Mouse (Mus musculus) CH12.LX (cell line): ENCODE measurements at regions not wholly inside any gene's neighbourhood (a gene's known extent, or its start where the extent isn't known, plus 50 kb on each side); places are given as distances from the start of the nearest gene placed in this dataset.

Source experiments
- DNase-seq: peaks from one replicate; pipeline ENCODE4 v3.0.0-alpha.2; 2013; ENCODE audit errors: extremely low read depth
- H3K27ac ChIP-seq: 2 replicates; pipeline ENCODE4 v1.5.1; 2012; ENCODE audit warnings: low read depth, mild to moderate bottlenecking, control low read depth, moderate library complexity; ENCODE audit not compliant: insufficient read depth
- H3K27me3 ChIP-seq: replicated peaks from 2 replicates; pipeline ENCODE3; 2012; ENCODE audit warnings: inconsistent platforms
- H3K36me3 ChIP-seq, 2 experiments: replicated peaks in 1 of 2; 2 replicates each; pipeline versions ENCODE3 to v1.6.1; 2012; ENCODE audit warnings: inconsistent platforms in 1 of 2, low read length in 1 of 2, mild to moderate bottlenecking in 1 of 2, mixed read lengths in 1 of 2, moderate library complexity in 1 of 2; ENCODE audit not compliant: control insufficient read depth in 1 of 2, insufficient read depth in 1 of 2
- H3K4me1 ChIP-seq, 2 experiments: 2 replicates each; pipeline ENCODE4 v1.6.1; 2012; ENCODE audit warnings: inconsistent platforms in 1 of 2, moderate library complexity in 1 of 2; ENCODE audit not compliant: insufficient read depth in 2 of 2, control insufficient read depth in 1 of 2
- H3K4me2 ChIP-seq: 2 replicates; pipeline ENCODE4 v1.6.1; 2012; ENCODE audit warnings: low read depth, mild to moderate bottlenecking, control low read depth; ENCODE audit not compliant: poor library complexity, insufficient read depth, severe bottlenecking
- H3K4me3 ChIP-seq, 3 experiments: fragments of 150-350 bp in 1 of 3; sonication (generic) in 1 of 3; replicated peaks in 1 of 3; 2 replicates each; pipeline versions ENCODE3 to v1.5.1; 2011 to 2012; ENCODE audit warnings: low read depth in 2 of 3, low read length in 2 of 3, mild to moderate bottlenecking in 2 of 3, moderate library complexity in 2 of 3, control low read depth in 1 of 3, improper control_type of control experiment in 1 of 3, inconsistent platforms in 1 of 3, mixed read lengths in 1 of 3; ENCODE audit not compliant: poor library complexity in 1 of 3
- H3K79me2 ChIP-seq: replicated peaks from 2 replicates; pipeline ENCODE4 v1.6.1; 2012; ENCODE audit warnings: mild to moderate bottlenecking, moderate library complexity; ENCODE audit not compliant: control insufficient read depth, poor library complexity, insufficient read depth, severe bottlenecking; ENCODE audit errors: extremely low read depth
- H3K9ac ChIP-seq: 2 replicates; pipeline ENCODE4 v1.6.1; 2012; ENCODE audit warnings: low read depth, mild to moderate bottlenecking, control low read depth, moderate library complexity; ENCODE audit not compliant: insufficient read depth
- H3K9me3 ChIP-seq: replicated peaks from 2 replicates; pipeline ENCODE3; 2012; ENCODE audit warnings: low read length, inconsistent platforms, mixed read lengths
- CHD1 ChIP-seq: IDR thresholded peaks from 2 replicates; pipeline ENCODE4 v1.6.1; 2012; ENCODE audit warnings: low read depth, low read length, improper control_type of control experiment, inconsistent platforms
- CHD2 ChIP-seq: IDR thresholded peaks from 2 replicates; pipeline ENCODE4 v1.6.1; 2011; ENCODE audit warnings: low read length, improper control_type of control experiment
- E2F4 ChIP-seq: IDR thresholded peaks from 2 replicates; pipeline ENCODE4 v1.6.1; 2011; ENCODE audit warnings: low read depth, low read length, improper control_type of control experiment; ENCODE audit not compliant: insufficient replicate concordance
- EP300 ChIP-seq: IDR thresholded peaks from 2 replicates; pipeline ENCODE4 v1.6.1; 2011; ENCODE audit warnings: low read length, improper control_type of control experiment
- ETS1 ChIP-seq: conservative IDR thresholded peaks from 2 replicates; pipeline ENCODE4 v1.6.1; 2012; ENCODE audit warnings: low read depth, mild to moderate bottlenecking, inconsistent platforms, low read length, improper control_type of control experiment, moderate library complexity
- GABPA ChIP-seq: IDR thresholded peaks from 2 replicates; pipeline ENCODE4 v1.6.1; 2012; ENCODE audit warnings: low read depth, low read length, improper control_type of control experiment, inconsistent platforms; ENCODE audit not compliant: insufficient replicate concordance
- KAT2A ChIP-seq: IDR thresholded peaks from 2 replicates; pipeline ENCODE4 v1.6.1; 2012; ENCODE audit warnings: low read length, improper control_type of control experiment, inconsistent platforms; ENCODE audit not compliant: insufficient replicate concordance
- MAZ ChIP-seq: IDR thresholded peaks from 2 replicates; pipeline ENCODE4 v1.6.1; 2012; ENCODE audit warnings: low read depth, mild to moderate bottlenecking, inconsistent platforms, low read length, improper control_type of control experiment, moderate library complexity
- MEF2A ChIP-seq: IDR thresholded peaks from 2 replicates; pipeline ENCODE4 v1.6.1; 2014; ENCODE audit warnings: low read depth, mild to moderate bottlenecking, inconsistent platforms, low read length, improper control_type of control experiment, borderline replicate concordance
- NELFE ChIP-seq: IDR thresholded peaks from 2 replicates; pipeline ENCODE4 v1.6.1; 2011; ENCODE audit warnings: low read depth, low read length, improper control_type of control experiment
- RAD21 ChIP-seq: IDR thresholded peaks from 2 replicates; pipeline ENCODE4 v1.6.1; 2011; ENCODE audit warnings: low read depth, mild to moderate bottlenecking, low read length, improper control_type of control experiment, moderate library complexity
- SMC3 ChIP-seq: IDR thresholded peaks from 2 replicates; pipeline ENCODE4 v1.6.1; 2011; ENCODE audit warnings: low read depth, low read length, improper control_type of control experiment
- TBP ChIP-seq: conservative IDR thresholded peaks from 2 replicates; pipeline ENCODE4 v1.6.1; 2011; ENCODE audit warnings: low read depth, low read length, improper control_type of control experiment
- TCF12 ChIP-seq: IDR thresholded peaks from 2 replicates; pipeline ENCODE4 v1.6.1; 2014; ENCODE audit warnings: low read depth, mild to moderate bottlenecking, inconsistent platforms, low read length, improper control_type of control experiment
- UBTF ChIP-seq: IDR thresholded peaks from 2 replicates; pipeline ENCODE4 v1.6.1; 2012; ENCODE audit warnings: low read depth, mild to moderate bottlenecking, inconsistent platforms, low read length, improper control_type of control experiment, moderate library complexity
- USF1 ChIP-seq: IDR thresholded peaks from 2 replicates; pipeline ENCODE4 v1.6.1; 2014; ENCODE audit warnings: low read depth, mild to moderate bottlenecking, inconsistent platforms, low read length, improper control_type of control experiment
- USF2 ChIP-seq: conservative IDR thresholded peaks from 2 replicates; pipeline ENCODE4 v1.6.1; 2011; ENCODE audit warnings: low read depth, low read length, improper control_type of control experiment
- ZKSCAN1 ChIP-seq: IDR thresholded peaks from 2 replicates; pipeline ENCODE4 v1.6.1; 2012; ENCODE audit warnings: low read depth, inconsistent platforms, low read length, improper control_type of control experiment, borderline replicate concordance
- ZNF384 ChIP-seq: IDR thresholded peaks from 2 replicates; pipeline ENCODE4 v1.6.1; 2012; ENCODE audit warnings: low read depth, low read length, improper control_type of control experiment, inconsistent platforms
- dilution Hi-C: fragments of 300-500 bp; cut with MboI; formaldehyde crosslinking; loops from 2 replicates; pipeline ENCODE4 v1.14.3; 2020; ENCODE audit warnings: low sequenced_read_pairs; ENCODE audit not compliant: extremely low pct_unique_long_range_greater_than_20kb, extremely low pct_ligation_motif_present
- in situ Hi-C: fragments of 300-500 bp; cut with MboI; formaldehyde crosslinking; loops from 3 replicates; pipeline ENCODE4 v1.14.3; 2019; ENCODE audit warnings: low sequenced_read_pairs, low pct_ligation_motif_present, low pct_unique_long_range_greater_than_20kb, mixed read lengths

DNA sequence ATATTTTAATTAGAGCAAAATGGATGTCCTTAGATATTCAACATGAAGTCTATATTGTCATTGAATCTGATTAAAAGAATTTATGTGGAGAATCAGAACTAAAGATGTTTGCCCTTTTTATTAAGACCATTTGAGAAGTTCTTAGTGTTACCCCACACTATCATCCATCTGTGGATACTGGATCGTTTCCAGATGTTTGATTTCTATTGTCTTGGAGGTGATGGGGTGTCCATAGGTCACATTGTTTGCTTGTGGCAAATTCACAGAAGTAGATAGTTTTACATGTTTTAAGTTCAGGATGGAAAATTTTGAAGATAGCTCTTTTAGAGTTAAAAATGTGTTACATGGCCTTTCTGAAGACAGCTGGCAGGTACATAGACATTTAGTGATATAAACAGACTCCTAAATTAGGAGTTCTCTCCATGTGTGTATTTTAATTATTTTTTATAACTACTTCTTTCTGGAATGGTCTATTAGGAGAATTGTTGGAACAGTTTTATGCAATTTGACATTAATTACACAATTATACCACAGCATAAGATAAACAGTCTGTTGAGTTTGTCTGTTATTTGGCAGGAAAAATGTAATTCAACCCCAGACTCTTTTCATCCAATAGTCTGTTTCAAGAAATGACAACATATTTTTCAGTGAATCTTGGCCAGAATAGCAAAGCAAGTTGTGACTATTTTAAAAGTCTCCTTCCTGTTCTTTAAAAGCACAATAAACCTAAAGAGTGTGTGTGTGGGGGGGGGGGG is 368.8 kb upstream of the Plscr5 start:
- H3K9me3 ChIP-seq = no peaks in the 10 kb centered on the region
- no peaks in the 10 kb centered on the region for H3K27me3 ChIP-seq
- TF ChIP-seq USF2 = no peak
- TF ChIP-seq ZNF384 = no peak
- no peak for TF ChIP-seq KAT2A
- TF ChIP-seq EP300 = no peak
- no peak for TF ChIP-seq CHD2
- TF ChIP-seq E2F4 = no peak
- TF ChIP-seq TCF12 = no peak
- no peak for TF ChIP-seq GABPA
- TF ChIP-seq ETS1 = no peak
- dilution Hi-C loops = no loop called here
- H3K9ac ChIP-seq = no peak overlapping the region
- no peak overlapping the region for H3K4me3 ChIP-seq
- DNase-seq = no peak
- H3K36me3 ChIP-seq = no peaks in the 10 kb centered on the region
- in situ Hi-C loops = no loop called here
- H3K27ac ChIP-seq = no peak overlapping the region
- H3K4me1 ChIP-seq = no peaks in the 10 kb centered on the region
- no peaks in the 10 kb centered on the region for H3K79me2 ChIP-seq
- H3K4me2 ChIP-seq = no peak overlapping the region

DNA sequence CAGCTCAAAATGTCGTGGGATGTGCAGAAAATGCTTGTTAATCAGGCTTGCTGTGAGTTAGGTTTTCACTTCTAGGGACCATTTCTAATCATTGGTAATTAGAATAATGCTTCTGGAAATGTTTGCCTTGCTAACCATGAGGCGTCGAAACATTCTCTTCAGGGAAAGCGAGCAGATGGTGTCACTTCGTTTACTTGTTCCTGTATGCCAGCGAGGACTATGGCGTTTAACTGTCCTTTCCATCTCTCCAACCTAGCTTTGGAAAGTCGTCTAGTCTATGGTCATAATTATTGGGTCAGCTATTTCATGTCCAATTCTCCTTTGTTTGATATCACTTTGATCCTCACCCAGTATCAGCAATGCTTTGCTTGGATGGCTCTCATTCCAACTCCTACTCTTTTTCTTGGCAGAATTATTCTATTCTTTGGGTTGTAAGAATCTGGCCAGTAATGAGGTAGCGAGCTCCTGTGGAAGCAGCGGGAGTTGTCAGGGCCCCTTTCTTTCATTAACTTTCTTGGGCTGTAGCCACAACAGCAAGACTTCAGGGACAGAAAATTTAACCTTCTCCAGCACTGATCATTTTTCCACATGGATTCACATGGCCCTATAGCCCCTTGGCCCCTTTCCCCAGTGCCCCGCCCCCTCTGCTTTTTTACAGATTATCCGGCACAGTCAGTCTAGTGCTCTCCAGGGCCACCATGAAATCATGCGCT is 374.0 kb upstream of the Plscr5 start:
- Histone ChIP-seq H3K4me1 (no peaks in the 10 kb centered on the region), H3K27ac (no peak overlapping the region), H3K27me3 (no peaks in the 10 kb centered on the region), H3K9me3 (no peaks in the 10 kb centered on the region), H3K36me3 (no peaks in the 10 kb centered on the region), H3K79me2 (no peaks in the 10 kb centered on the region), H3K9ac (no peak overlapping the region), H3K4me2 (no peak overlapping the region), H3K4me3 (no peak overlapping the region)
- no peak for DNase-seq
- in situ Hi-C loops (no loop called here), dilution Hi-C loops (no loop called here)
- TF ChIP-seq ZKSCAN1 (no peak), USF1 (no peak), RAD21 (no peak), CHD2 (no peak), MAZ (no peak), TBP (no peak), MEF2A (no peak), UBTF (no peak), ZNF384 (no peak), SMC3 (no peak), CHD1 (no peak), NELFE (no peak)
